Mouse (Mus musculus) hindbrain, embryonic 13.5 days (tissue): ENCODE measurements around the gene Clrn1. TPM values are rescaled to one million over a fixed set of nuclear protein-coding genes. Genes with fewer than 3 reads are reported as not detected.

Source experiments
- polyA plus RNA-seq: library from polyadenylated mRNA; unstranded; fragments of >200 nt; fragmentation: Nextera tagmentation; extraction: Ambion mirVana; gene quantifications from 2 replicates; pipeline ENCODE4 v1.2.1, GENCODE M21; 2015

The Clrn1 gene
- polyA plus RNA-seq, 1 experiment from 2014 or later, result 4.7 TPM

Other genes with a start within 250 kb of the Clrn1 start
- 0.12 and 0.14 TPM in 2 replicates for gene Erich6, start 248.1 kb downstream of the Clrn1 start, polyA plus RNA-seq
- 8.1 and 8.3 TPM in 2 replicates for gene Siah2, start 192.9 kb downstream of the Clrn1 start, polyA plus RNA-seq
- gene Mindy4b-ps, start 63.0 kb downstream of the Clrn1 start, polyA plus RNA-seq, result not detected in 2 replicates
- 3.9 and 4.2 TPM in 2 replicates for gene Med12l, start 120.5 kb upstream of the Clrn1 start, polyA plus RNA-seq
- 0.92 and 1.4 TPM in 2 replicates for gene Gpr171, start 216.5 kb upstream of the Clrn1 start, polyA plus RNA-seq